Mouse (Mus musculus): ENCODE results near the gene Polr2f. TPM values are rescaled to one million over a fixed set of nuclear protein-coding genes. Genes with fewer than 3 reads are reported as not detected.
A peak's percentile ranks its signal among the peaks of the same experiment; 100 is the strongest.

Gene Polr2f
- total and polyA plus RNA-seq, 3 experiments, result 423 to 510 TPM; not detected in 1

- H3K36me3 ChIP-seq (ENCODE audit: control insufficient read depth in 1 of 2, insufficient read depth in 2 of 2, low read length in 2 of 2), result peaks cover 0 to 11% of the 10 kb centered on the region in 2 experiments; a peak in 2 of 4 replicates
- peaks cover 8 to 14% of the 10 kb centered on the region in 2 experiments for H3K4me1 ChIP-seq (ENCODE audit: control insufficient read depth in 1 of 2, insufficient read depth in 2 of 2, low read length in 2 of 2)
- peak overlapping the region; percentile 75 for H3K27ac ChIP-seq (ENCODE audit: control insufficient read depth, low read depth, low read length)
- H3K79me2 ChIP-seq (ENCODE audit: control insufficient read depth, insufficient read depth, low read length, poor library complexity), result no peaks in the 10 kb centered on the region
- no peaks in the 10 kb centered on the region; a peak in 1 of 4 replicates for H3K27me3 ChIP-seq (ENCODE audit: control insufficient read depth in 1 of 2, insufficient read depth in 2 of 2, low read length in 2 of 2)
- peak overlapping the region; percentile 65 for H3K9ac ChIP-seq (ENCODE audit: control insufficient read depth, low read depth, low read length, poor library complexity, severe bottlenecking)
- peak; percentile 84; the same call in 1 of the 2 replicates for TF ChIP-seq JUND (IDR thresholded peaks at IDR 0.05; ENCODE audit: low read depth, low read length)
- TF ChIP-seq ETS1 (IDR thresholded peaks at IDR 0.05; ENCODE audit: low read depth, low read length), result peak; percentile 40; the same call in 1 of the 2 replicates
- peak; percentile 43; the same call in 1 of the 2 replicates for TF ChIP-seq SIN3A (IDR thresholded peaks at IDR 0.05; ENCODE audit: low read length)
- no peak for TF ChIP-seq UBTF (IDR thresholded peaks at IDR 0.05; ENCODE audit: borderline replicate concordance, insufficient read depth, low read depth, low read length)
- no peak for TF ChIP-seq TAL1 (IDR thresholded peaks at IDR 0.05; ENCODE audit: low read length)
- TF ChIP-seq RAD21 (IDR thresholded peaks at IDR 0.05; ENCODE audit: low read depth, low read length), result no peak
- TF ChIP-seq NRF1 (IDR thresholded peaks at IDR 0.05; ENCODE audit: insufficient read depth, low read depth, low read length, poor library complexity, severe bottlenecking), result no peak
- TF ChIP-seq USF2 (IDR thresholded peaks at IDR 0.05; ENCODE audit: borderline replicate concordance in 1 of 2, insufficient read depth in 1 of 2, low read depth in 1 of 2, low read length in 2 of 2), result no peak
- TF ChIP-seq TBP (IDR thresholded peaks at IDR 0.05; ENCODE audit: low read depth, low read length), result 0 out of 2 replicates have a peak, but pooled peaks have one; percentile 52
- TF ChIP-seq MAFK (IDR thresholded peaks at IDR 0.05; ENCODE audit: borderline replicate concordance, low read depth, low read length), result no peak
- TF ChIP-seq MAZ (IDR thresholded peaks at IDR 0.05; ENCODE audit: low read depth, low read length), result peak; percentile 69; the same call in 1 of the 2 replicates
- no peak for TF ChIP-seq ZMIZ1 (IDR thresholded peaks at IDR 0.05; ENCODE audit: low read depth, low read length)
- TF ChIP-seq MAX (IDR thresholded peaks at IDR 0.05; ENCODE audit: low read length), result no peak
- TF ChIP-seq GABPA (IDR thresholded peaks at IDR 0.05; ENCODE audit: low read depth, low read length), result no peak
- TF ChIP-seq ZKSCAN1 (IDR thresholded peaks at IDR 0.05; ENCODE audit: low read depth, low read length), result no peak
- no peak for TF ChIP-seq MXI1 (IDR thresholded peaks at IDR 0.05; ENCODE audit: low read depth, low read length)
- TF ChIP-seq EP300 (IDR thresholded peaks at IDR 0.05; ENCODE audit: low read depth in 1 of 2, low read length in 2 of 2), result peak in 1 of 2 experiments; percentile 31; a peak in 1 of 4 replicates
- no peak for TF ChIP-seq ZC3H11A (IDR thresholded peaks at IDR 0.05; ENCODE audit: low read depth, low read length)
- TF ChIP-seq HCFC1 (IDR thresholded peaks at IDR 0.05; ENCODE audit: low read depth, low read length), result peak; percentile 69
- no peak for TF ChIP-seq MEF2A (IDR thresholded peaks at IDR 0.05; ENCODE audit: extremely low read depth, insufficient replicate concordance, low read depth, low read length, poor library complexity, severe bottlenecking)
- peak; percentile 38; the same call in 1 of the 2 replicates for TF ChIP-seq NELFE (IDR thresholded peaks at IDR 0.05; ENCODE audit: low read depth, low read length)
- TF ChIP-seq TCF12 (IDR thresholded peaks at IDR 0.05; ENCODE audit: low read depth, low read length), result peak; percentile 47
- TF ChIP-seq KAT2A (conservative IDR thresholded peaks at IDR 0.05; ENCODE audit: low read depth, low read length), result no peak
- TF ChIP-seq POLR2AphosphoS2 (IDR thresholded peaks at IDR 0.05; ENCODE audit: low read length), result no peak
- TF ChIP-seq MYC (IDR thresholded peaks at IDR 0.05; ENCODE audit: low read depth, low read length), result no peak
- TF ChIP-seq POLR2A (IDR thresholded peaks at IDR 0.05; ENCODE audit: control insufficient read depth in 1 of 2, insufficient read depth in 1 of 2, low read depth in 1 of 2, low read length in 2 of 2, poor library complexity in 1 of 2), result peak in 1 of 2 experiments; percentile 30; a peak in 1 of 4 replicates
- TF ChIP-seq CTCF (IDR thresholded peaks at IDR 0.05 in 2 of 3, conservative IDR thresholded peaks at IDR 0.05 in 1 of 3; ENCODE audit: control insufficient read depth in 1 of 3, insufficient read depth in 1 of 3, low read depth in 2 of 3, low read length in 3 of 3, poor library complexity in 1 of 3, severe bottlenecking in 1 of 3), result peak in 1 of 3 experiments; percentile 36; a peak in 2 of 6 replicates
- TF ChIP-seq E2F4 (IDR thresholded peaks at IDR 0.05; ENCODE audit: borderline replicate concordance, low read depth, low read length), result no peak
- no peak for TF ChIP-seq USF1 (IDR thresholded peaks at IDR 0.05; ENCODE audit: low read depth, low read length)
- no peak for TF ChIP-seq CHD1 (IDR thresholded peaks at IDR 0.05; ENCODE audit: low read depth, low read length)
- peak overlapping the region; percentile 36 to 41 for H3K4me3 ChIP-seq (ENCODE audit: control insufficient read depth in 1 of 2, insufficient read depth in 1 of 2, low read depth in 2 of 2, low read length in 2 of 2)
- DNase-seq (ENCODE audit: low read depth, low spot score), result peak; percentile 92
- no peaks in the 10 kb centered on the region for H3K9me3 ChIP-seq (replicated peaks; ENCODE audit: insufficient read depth, low read length)
Observed at GRCm38 (mm10) chr15:79192885-79193845, 52.4 kb downstream of the Polr2f start.
